Mouse (Mus musculus) ES-CJ7 (cell line): ENCODE measurements at regions not wholly inside any gene's neighbourhood (a gene's known extent, or its start where the extent isn't known, plus 50 kb on each side); places are given as distances from the start of the nearest gene placed in this dataset.

ENCODE experiments used
- DNase-seq: peaks from one replicate; pipeline ENCODE4 v3.0.0; 2011; ENCODE audit warnings: low read depth, low spot score

- no peak for DNase-seq
Observed at GRCm38 (mm10) chr4:72331882-72332281, 131.2 kb upstream of the Tle1 start.

- DNase-seq: no peak
Observed at GRCm38 (mm10) chr4:72329026-72329390, 128.3 kb upstream of the Tle1 start.

GRCm38 (mm10) chr4:72328282-72329025 is 127.7 kb upstream of the Tle1 start:
- DNase-seq: no peak

GRCm38 (mm10) chr4:72324913-72325312 is 124.2 kb upstream of the Tle1 start:
- no peak for DNase-seq

GRCm38 (mm10) chr4:72285112-72285675 is 84.5 kb upstream of the Tle1 start:
- DNase-seq: no peak

- DNase-seq: no peak
Observed at GRCm38 (mm10) chr4:72250531-72250930, 49.8 kb upstream of the Tle1 start.
